Mouse (Mus musculus): ENCODE measurements around the gene Bcar3.

Gene Bcar3

DNA sequence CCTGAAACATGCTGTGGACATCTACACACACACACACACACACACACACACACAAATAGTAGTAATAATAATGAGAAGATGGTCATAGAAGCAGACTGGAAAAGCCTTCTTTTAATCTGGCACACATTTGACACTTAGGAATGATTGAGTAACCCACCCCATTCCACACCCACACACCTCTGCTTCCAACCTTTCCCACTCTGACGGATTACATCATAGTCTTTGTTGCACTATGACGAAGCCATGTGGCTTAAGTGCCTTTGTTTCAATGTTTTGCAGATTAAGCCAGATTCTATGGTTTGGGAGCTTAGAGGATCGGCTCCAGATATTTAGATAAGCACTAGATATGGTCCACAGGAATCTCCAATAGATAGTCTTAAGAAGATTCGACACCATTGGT, 42.1 kb downstream of the Bcar3 start:
- no peak for DNase-seq (ENCODE audit: low spot score in 2 of 2)

DNA sequence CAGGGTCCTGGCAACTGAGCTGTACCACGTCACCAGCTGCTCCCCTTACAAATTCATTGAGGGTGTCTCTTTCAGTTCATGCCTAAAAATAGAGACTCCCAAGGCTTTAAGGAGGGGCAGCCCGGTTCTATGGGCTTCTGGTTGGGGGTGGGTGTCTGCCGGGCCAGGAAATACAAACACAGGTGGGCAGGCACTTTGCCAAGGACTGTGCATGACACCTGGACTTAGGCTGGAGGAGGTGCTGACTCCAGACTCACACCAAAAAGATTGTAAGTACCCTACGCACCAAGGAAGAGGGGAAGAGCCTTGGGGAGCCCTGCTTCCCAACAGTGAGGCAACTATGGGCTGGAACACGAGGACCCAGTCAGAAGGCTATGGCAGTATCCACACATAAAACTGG, 44.1 kb downstream of the Bcar3 start:
- DNase-seq (ENCODE audit: low spot score in 2 of 2) = no peak

GRCm38 (mm10) chr3:122338897-122339296, 45.0 kb downstream of the Bcar3 start:
- no peak for DNase-seq (ENCODE audit: low spot score in 2 of 2)

DNA sequence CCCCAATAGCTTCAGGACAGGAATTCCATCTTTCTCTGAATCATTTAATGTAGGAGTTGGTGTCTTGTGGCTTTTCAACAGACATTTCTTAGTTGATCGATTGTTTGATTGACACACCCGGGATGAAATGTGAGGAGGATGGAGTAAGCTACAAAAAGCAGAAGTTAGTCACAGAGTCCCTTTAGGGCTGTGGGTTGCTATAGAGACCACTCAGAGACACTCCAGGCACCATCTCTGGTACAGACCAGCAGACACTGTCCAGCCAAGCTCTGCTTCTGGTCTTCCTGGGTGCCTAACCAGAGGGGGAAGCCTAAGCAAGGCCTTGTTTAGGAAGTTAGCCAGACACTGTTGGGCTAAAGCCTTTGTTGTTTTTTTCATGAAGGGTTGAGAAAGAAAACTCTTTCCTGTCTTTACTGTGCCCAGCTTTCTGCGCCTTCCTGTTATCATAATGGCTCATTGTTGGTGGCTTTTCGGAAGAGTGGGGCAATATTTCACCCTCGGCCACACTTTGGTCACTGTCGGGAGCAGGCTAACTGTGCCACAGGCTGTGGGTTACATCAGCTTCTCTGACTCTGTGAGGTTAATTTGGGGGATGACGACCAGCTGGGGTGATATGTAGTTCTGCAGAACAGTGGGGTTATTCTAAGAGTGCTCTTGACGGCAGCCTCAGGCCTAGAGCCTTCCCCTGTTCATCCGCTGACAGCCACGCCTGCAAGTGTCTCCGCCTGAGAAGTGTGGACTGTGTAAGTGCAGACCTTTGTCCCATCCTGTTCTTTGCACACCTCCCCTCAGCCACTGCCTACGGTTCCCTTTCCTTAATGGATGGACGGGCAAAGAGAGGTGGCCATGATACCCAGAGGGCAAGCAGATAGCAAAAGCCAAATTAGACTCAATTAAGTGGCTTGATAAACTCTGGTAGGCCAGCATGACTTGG, 46.5 kb downstream of the Bcar3 start:
- DNase-seq (ENCODE audit: low spot score in 2 of 2) = no peak

- DNase-seq (ENCODE audit: low spot score in 2 of 2) = no peak
Observed at GRCm38 (mm10) chr3:122343437-122343853, 49.5 kb downstream of the Bcar3 start.

- no peak for DNase-seq (ENCODE audit: low spot score in 2 of 2)
Observed at GRCm38 (mm10) chr3:122344350-122344749, 50.4 kb downstream of the Bcar3 start.

GRCm38 (mm10) chr3:122345977-122346472, 52.1 kb downstream of the Bcar3 start:
- no peak for DNase-seq (ENCODE audit: low spot score in 2 of 2)

GRCm38 (mm10) chr3:122346600-122346999, 52.7 kb downstream of the Bcar3 start:
- DNase-seq (ENCODE audit: low spot score in 2 of 2) = no peak

GRCm38 (mm10) chr3:122348677-122349076, 54.7 kb downstream of the Bcar3 start:
- DNase-seq (ENCODE audit: low spot score in 2 of 2) = no peak

- DNase-seq (ENCODE audit: low spot score in 2 of 2) = no peak
Observed at GRCm38 (mm10) chr3:122352801-122353200, 58.9 kb downstream of the Bcar3 start.

DNA sequence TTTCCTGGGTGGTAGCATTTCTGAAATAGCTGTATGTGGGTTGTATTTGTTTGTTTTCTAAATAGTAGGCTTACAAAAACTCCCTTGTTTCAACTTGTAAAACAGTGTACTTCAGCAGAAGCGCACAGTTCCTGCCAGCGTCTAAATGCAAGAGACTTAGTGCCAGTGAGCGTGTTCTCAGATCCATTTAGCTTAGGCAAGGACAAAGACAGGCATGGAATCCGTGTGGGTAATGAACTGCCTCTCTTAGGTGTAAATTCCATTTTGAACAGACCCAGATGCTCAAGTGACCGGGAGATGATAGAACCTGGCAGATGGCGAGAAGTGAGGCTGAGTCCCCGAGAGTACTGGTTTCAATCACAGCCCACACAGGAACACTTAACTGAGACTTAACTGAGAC, 65.5 kb downstream of the Bcar3 start:
- DNase-seq (ENCODE audit: low spot score in 2 of 2) = no peak

GRCm38 (mm10) chr3:122359954-122360353, 66.0 kb downstream of the Bcar3 start:
- no peak for DNase-seq (ENCODE audit: low spot score in 2 of 2)

DNA sequence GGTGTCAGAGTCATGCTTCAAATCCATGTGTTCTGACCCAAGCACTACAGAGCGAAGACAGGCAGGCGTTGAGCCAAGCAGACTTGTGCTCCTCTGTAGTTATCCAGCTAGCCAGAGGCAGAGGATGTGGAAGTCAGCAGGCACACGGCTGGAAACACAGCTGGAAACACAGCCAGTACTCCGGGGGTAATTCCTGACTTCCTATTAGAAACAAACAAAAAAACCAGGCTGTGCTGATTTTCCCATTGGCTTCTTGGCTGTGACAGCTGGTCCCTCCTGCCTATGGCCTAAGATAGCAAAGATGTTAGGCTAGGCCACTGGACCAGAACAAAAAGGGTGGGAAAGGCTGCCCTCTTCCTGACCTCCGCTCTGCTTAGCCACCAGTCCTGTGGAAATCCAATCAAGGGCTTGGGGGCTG, 66.8 kb downstream of the Bcar3 start:
- no peak for DNase-seq (ENCODE audit: low spot score in 2 of 2)

DNA sequence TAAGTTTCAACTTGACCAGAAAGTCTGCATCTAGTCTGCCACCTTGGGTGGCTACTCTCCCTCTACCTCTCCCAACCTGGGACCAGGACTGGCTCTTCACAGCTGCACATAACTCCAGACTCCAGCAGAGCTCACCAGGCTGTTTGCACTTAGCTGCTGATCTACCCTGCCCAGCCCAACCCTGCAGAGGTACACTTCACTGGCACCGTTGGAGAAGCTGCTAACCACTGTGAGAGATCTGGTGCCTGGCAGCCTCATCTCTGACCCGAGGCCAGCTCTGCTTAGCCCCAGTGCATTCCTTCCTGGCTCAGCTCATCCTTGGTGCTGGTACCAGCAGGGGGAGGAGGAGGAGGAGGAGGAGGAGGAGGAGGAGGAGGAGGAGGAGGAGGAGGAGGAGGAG, 68.8 kb downstream of the Bcar3 start:
- DNase-seq (ENCODE audit: low spot score in 2 of 2) = no peak

DNA sequence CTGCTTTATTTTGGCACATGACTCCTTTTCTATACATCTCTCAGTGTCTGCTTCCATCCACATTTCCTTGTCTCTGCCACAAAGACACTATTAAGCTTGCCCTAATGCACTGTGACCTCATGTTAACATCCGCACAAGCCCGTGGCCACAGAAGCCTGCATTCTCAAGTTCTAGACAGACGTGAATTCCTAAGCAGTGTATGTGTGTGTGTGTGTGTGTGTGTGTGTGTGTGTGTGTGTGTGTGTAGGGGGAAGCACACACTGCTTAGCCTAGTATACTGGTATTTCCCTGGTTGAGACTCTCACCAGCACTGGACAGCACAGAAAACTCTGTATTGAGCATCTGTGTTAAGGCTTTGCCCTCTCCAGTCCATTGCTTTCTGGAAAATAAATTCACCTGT, 70.6 kb downstream of the Bcar3 start:
- no peak for DNase-seq (ENCODE audit: low spot score in 2 of 2)

- DNase-seq (ENCODE audit: low spot score in 2 of 2) = no peak
Observed at GRCm38 (mm10) chr3:122365326-122365725, 71.4 kb downstream of the Bcar3 start.

- no peak for DNase-seq (ENCODE audit: low spot score in 2 of 2)
Observed at GRCm38 (mm10) chr3:122371646-122372341, 77.9 kb downstream of the Bcar3 start.

- DNase-seq (ENCODE audit: low spot score in 2 of 2) = no peak
Observed at GRCm38 (mm10) chr3:122372617-122373016, 78.7 kb downstream of the Bcar3 start.

DNA sequence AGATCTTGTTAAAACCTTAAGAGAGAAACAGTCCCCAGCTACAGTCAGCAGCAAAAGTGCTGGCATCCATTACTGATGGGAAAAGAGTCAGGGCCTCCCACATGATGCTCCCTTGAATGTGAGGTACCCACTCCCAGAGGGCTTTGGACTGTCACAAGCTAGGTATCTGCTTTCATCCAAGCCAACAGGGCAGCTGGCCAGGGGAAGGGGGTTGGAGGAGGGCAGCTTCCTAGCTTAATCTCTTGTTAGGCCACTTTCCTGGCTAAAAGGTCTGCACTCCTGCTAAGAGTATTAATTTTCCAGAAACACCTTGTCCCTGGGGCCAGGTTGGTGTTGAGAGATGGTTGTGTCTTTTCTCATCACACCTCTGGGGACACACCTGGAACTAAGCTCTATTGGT, 82.1 kb downstream of the Bcar3 start:
- DNase-seq (ENCODE audit: low spot score in 2 of 2) = no peak

- DNase-seq (ENCODE audit: low spot score in 2 of 2) = no peak
Observed at GRCm38 (mm10) chr3:122376412-122376831, 82.5 kb downstream of the Bcar3 start.

GRCm38 (mm10) chr3:122376841-122377464, 83.0 kb downstream of the Bcar3 start:
- DNase-seq (ENCODE audit: low spot score in 2 of 2) = no peak

DNA sequence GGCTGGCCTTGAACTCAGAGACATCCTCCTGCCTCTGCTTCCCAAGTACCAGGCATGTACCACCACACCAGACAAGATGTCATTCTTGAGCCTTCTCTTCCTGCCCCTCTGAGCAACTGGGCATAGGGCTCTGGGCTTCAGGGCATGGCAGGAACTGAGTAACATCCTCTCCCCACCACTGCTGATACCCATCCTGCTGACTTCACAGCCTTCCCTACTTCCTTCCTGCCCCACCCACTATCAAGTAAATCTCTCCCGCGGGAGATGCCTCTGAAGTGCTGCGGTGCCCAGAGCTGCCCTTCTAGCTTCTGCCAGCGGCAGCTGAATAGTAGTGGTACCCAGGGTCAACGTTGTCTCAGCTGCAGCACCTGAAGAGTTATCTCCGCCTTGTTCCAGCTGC, 84.7 kb downstream of the Bcar3 start:
- no peak for DNase-seq (ENCODE audit: low spot score in 2 of 2)
